Mouse (Mus musculus): ENCODE data around the gene Olfr1026. TPM values are rescaled to one million over a fixed set of nuclear protein-coding genes. Genes with fewer than 3 reads are reported as not detected.

Gene Olfr1026
- not detected in 2 replicates for polyA plus RNA-seq (2015; fragmentation: Nextera tagmentation; extraction: Ambion mirVana)

DNA sequence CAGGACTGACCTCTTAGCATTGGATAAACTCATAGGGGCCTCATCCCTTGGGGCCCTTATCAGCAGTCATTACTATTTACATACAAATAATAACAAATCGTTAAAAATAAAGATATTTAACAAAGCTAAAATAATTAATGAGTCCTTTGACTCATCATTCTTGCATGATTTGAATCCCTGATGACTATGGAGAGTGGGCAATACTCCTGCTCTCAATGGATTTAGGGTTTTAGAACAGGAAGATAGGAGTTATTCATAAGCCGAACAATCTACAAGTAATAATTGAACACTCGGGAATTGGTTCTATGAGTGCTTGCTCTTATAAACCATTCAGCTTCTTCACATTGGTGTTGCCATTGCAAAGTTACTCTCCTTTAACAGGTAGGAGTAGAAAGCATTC lies at the start of gene Olfr1026:
Gene Olfr1026, plus strand, starts transcription at position 301 of the 400 bp plus-strand sequence.
- H3K9ac ChIP-seq = no peak within 1 kb of the TSS
- no peak within 1 kb of the TSS for H3K4me3 ChIP-seq (replicated peaks)
- no peaks in the 10 kb centered on the region for H3K36me3 ChIP-seq
- no peak within 1 kb of the TSS for H3K4me2 ChIP-seq
- no peaks in the 10 kb centered on the region for H3K4me1 ChIP-seq
- WGBS = 82% methylated on average over 3 of the region's 3 CpGs
- no peaks in the 10 kb centered on the region for H3K27me3 ChIP-seq (replicated peaks)
- no peaks in the 10 kb centered on the region for H3K9me3 ChIP-seq
- H3K27ac ChIP-seq = no peak within 1 kb of the TSS
- no peak for ATAC-seq (ENCODE audit: insufficient read depth, low FRiP score, low read depth)

DNA sequence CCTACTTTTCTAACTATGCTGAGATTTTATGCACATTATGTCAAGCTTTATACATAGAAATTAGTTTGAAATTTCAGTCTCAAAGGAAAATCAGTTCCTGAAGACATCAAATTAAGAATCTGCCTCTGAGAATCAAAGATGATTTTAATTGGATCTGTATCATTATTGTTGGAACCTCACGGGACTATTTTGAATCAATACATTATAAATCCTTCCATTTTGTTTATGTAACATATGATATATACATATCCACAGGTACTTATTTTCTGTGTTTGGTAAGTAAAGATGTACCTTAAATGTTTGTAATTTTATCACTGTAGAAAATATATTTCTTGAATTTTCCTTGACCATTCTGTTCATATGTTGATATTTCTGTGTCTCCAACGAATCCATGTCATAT lies 36.0 kb upstream of the Olfr1026 start, which contains the start of gene Olfr1023:
Gene Olfr1023, plus strand, starts transcription at position 301 of the 400 bp plus-strand sequence.
- no peaks in the 10 kb centered on the region for H3K36me3 ChIP-seq
- no peaks in the 10 kb centered on the region for H3K27me3 ChIP-seq (replicated peaks)
- H3K9ac ChIP-seq = no peak within 1 kb of the TSS
- H3K4me3 ChIP-seq (replicated peaks) = no peak within 1 kb of the TSS
- no peaks in the 10 kb centered on the region for H3K9me3 ChIP-seq
- 69% methylated on average over 2 of the region's 2 CpGs for WGBS
- ATAC-seq (ENCODE audit: insufficient read depth, low FRiP score, low read depth) = no peak
- H3K4me2 ChIP-seq = no peak within 1 kb of the TSS
- H3K4me1 ChIP-seq = no peaks in the 10 kb centered on the region
- H3K27ac ChIP-seq = no peak within 1 kb of the TSS

DNA sequence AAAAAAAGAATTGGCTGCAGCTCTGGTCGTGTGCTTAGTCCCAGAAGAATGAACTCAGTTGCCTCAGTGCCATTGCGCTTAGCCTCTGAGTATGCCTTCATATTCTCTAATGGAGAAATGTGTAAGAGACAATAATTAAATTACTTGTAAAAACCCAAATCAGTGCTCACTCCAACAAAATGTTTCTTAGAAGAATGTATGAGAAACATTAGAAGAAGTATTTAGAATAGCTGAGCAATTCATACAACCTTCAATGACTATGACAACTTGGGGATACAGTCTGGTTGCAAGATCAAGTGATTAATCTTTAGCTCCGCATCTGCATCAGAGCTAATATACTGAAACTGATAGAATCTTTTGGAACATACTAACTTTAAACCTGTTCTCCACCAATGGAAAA lies 16.4 kb upstream of the Olfr1026 start, which contains the start of gene Olfr1024:
Gene Olfr1024, minus strand, starts transcription at position 101 of the 400 bp plus-strand sequence.
- Histone ChIP-seq H3K9ac (no peak within 1 kb of the TSS), H3K36me3 (no peaks in the 10 kb centered on the region), H3K4me1 (no peaks in the 10 kb centered on the region), H3K27me3 (replicated peaks) (no peaks in the 10 kb centered on the region), H3K4me2 (no peak within 1 kb of the TSS), H3K27ac (no peak within 1 kb of the TSS), H3K4me3 (replicated peaks) (no peak within 1 kb of the TSS), H3K9me3 (no peaks in the 10 kb centered on the region)
- no peak for ATAC-seq (ENCODE audit: insufficient read depth, low FRiP score, low read depth)
- WGBS = 88% methylated on average over 3 of the region's 3 CpGs

DNA sequence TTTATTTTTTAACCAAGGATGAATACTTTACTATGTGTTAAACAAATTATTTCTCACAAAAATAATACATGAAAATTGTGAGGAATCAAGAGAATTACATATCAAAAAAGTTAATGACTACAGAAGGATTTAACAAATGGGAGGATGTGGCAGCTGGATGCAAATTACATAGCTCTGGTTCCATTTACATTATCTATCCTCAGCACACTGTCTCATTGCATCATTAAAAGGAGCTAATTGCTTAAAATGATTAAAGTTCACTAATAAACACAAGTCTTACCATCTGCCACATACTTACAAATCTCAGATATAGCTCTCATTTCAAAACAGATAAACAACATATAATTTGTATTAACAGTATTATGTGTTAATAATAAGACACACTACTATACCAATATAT lies 8.2 kb upstream of the Olfr1026 start:
- Histone ChIP-seq H3K4me2 (no peak overlapping the region), H3K9ac (no peak overlapping the region), H3K27me3 (replicated peaks) (no peaks in the 10 kb centered on the region), H3K36me3 (no peaks in the 10 kb centered on the region), H3K4me3 (replicated peaks) (no peak overlapping the region), H3K4me1 (no peaks in the 10 kb centered on the region), H3K27ac (no peak overlapping the region), H3K9me3 (no peaks in the 10 kb centered on the region)
- no peak for ATAC-seq (ENCODE audit: insufficient read depth, low FRiP score, low read depth)

DNA sequence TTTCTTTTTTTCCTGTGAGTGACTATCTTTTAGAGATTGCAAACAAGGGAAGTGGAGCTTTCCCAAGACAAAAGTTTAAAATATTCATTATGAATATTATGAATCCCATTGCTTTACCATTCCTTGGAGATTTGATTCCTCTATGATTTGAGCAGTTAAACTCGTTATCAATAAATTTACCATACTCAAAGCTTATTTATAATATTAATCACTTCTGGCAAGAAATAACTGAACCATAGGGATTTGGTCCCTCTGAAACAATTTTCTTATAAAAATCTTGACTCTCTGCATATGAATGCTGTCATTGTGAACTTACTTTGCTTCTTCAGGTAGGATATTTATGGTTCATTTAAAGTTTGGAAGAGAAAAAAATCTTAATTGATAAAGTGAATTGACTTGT lies 6.5 kb upstream of the Olfr1026 start, which contains the start of gene Olfr1025-ps1:
Gene Olfr1025-ps1, plus strand, starts transcription at position 301 of the 400 bp plus-strand sequence.
- Histone ChIP-seq H3K4me3 (replicated peaks) (no peak within 1 kb of the TSS), H3K4me1 (no peaks in the 10 kb centered on the region), H3K27me3 (replicated peaks) (no peaks in the 10 kb centered on the region), H3K36me3 (no peaks in the 10 kb centered on the region), H3K9ac (no peak within 1 kb of the TSS), H3K9me3 (no peaks in the 10 kb centered on the region), H3K27ac (no peak within 1 kb of the TSS), H3K4me2 (no peak within 1 kb of the TSS)
- ATAC-seq (ENCODE audit: insufficient read depth, low FRiP score, low read depth) = no peak
- WGBS = 58% methylated on average over 1 of the region's 1 CpGs

DNA sequence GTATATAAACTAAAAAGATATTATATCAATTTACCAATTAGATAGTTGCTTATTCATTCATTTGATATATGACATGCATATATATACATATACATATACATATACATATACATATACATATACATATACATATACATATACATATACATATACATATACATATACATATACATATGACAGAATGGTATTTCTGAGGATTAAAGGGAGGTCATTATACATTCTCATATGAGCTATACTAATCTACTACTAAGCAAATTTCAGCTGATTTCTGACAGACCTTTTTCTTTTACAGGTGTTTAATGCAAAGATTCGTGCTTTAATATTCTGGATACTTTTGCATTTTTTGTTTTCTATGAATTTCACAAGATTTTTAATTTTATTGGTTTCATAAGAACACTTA lies 28.8 kb downstream of the Olfr1026 start, which contains the start of gene Olfr1028:
Gene Olfr1028, plus strand, starts transcription at position 301 of the 400 bp plus-strand sequence.
- Histone ChIP-seq H3K9me3 (no peaks in the 10 kb centered on the region), H3K4me3 (replicated peaks) (no peak within 1 kb of the TSS), H3K36me3 (no peaks in the 10 kb centered on the region), H3K27ac (no peak within 1 kb of the TSS), H3K4me1 (no peaks in the 10 kb centered on the region), H3K27me3 (replicated peaks) (no peaks in the 10 kb centered on the region), H3K4me2 (no peak within 1 kb of the TSS), H3K9ac (no peak within 1 kb of the TSS)
- WGBS = 79% methylated on average over 1 of the region's 1 CpGs
- no peak for ATAC-seq (ENCODE audit: insufficient read depth, low FRiP score, low read depth)

DNA sequence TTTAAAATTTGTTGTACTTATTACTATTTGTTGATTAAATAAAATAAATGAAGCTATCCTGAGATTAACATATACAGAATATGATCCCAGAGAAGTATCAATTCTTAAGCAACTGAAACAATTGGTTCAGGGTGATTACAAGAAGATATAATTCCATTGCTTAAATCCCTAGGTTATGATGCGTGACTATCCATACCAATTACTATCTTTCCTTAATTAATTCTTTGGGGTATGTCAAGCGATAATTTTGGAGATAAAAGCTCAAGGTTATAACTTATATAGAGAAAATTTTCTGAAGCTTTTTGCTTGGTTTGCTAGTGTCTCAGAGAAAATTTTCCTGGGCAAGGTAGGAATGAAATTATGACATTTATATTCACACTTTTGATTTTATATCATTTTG lies 52.2 kb downstream of the Olfr1026 start, which contains the start of gene Olfr1029:
Gene Olfr1029, plus strand, starts transcription at position 301 of the 400 bp plus-strand sequence.
- H3K9ac ChIP-seq = no peak within 1 kb of the TSS
- 85% methylated on average over 2 of the region's 2 CpGs for WGBS

More for the DNA sequence above, 52.2 kb downstream of the Olfr1026 start, which contains the start of gene Olfr1029:
- Histone ChIP-seq H3K4me1 (no peaks in the 10 kb centered on the region), H3K4me3 (replicated peaks) (no peak within 1 kb of the TSS), H3K27me3 (replicated peaks) (no peaks in the 10 kb centered on the region), H3K27ac (no peak within 1 kb of the TSS), H3K4me2 (no peak within 1 kb of the TSS), H3K9me3 (no peaks in the 10 kb centered on the region), H3K36me3 (no peaks in the 10 kb centered on the region)
- ATAC-seq (ENCODE audit: insufficient read depth, low FRiP score, low read depth) = no peak

Other genes starting within 250 kb of the Olfr1026 start
- not detected in 2 replicates for gene Olfr1006, start 242.8 kb upstream of the Olfr1026 start, polyA plus RNA-seq (2015; fragmentation: Nextera tagmentation; extraction: Ambion mirVana)
- not detected in 2 replicates for gene Olfr1008, start 232.1 kb upstream of the Olfr1026 start, polyA plus RNA-seq (2015; fragmentation: Nextera tagmentation; extraction: Ambion mirVana)
- not detected in 2 replicates for gene Olfr1009, start 206.1 kb upstream of the Olfr1026 start, polyA plus RNA-seq (2015; fragmentation: Nextera tagmentation; extraction: Ambion mirVana)
- gene Olfr1012, start 158.8 kb upstream of the Olfr1026 start, polyA plus RNA-seq (2015; fragmentation: Nextera tagmentation; extraction: Ambion mirVana) = not detected in 2 replicates
- not detected in 2 replicates for gene Olfr1013, start 154.5 kb upstream of the Olfr1026 start, polyA plus RNA-seq (2015; fragmentation: Nextera tagmentation; extraction: Ambion mirVana)
- gene Olfr1014, start 148.8 kb upstream of the Olfr1026 start, polyA plus RNA-seq (2015; fragmentation: Nextera tagmentation; extraction: Ambion mirVana) = not detected in 2 replicates
- not detected in 2 replicates for gene Olfr1015, start 139.5 kb upstream of the Olfr1026 start, polyA plus RNA-seq (2015; fragmentation: Nextera tagmentation; extraction: Ambion mirVana)
- not detected in 2 replicates for gene Olfr1016, start 119.0 kb upstream of the Olfr1026 start, polyA plus RNA-seq (2015; fragmentation: Nextera tagmentation; extraction: Ambion mirVana)
- not detected in 2 replicates for gene Olfr1018, start 103.1 kb upstream of the Olfr1026 start, polyA plus RNA-seq (2015; fragmentation: Nextera tagmentation; extraction: Ambion mirVana)
- not detected in 2 replicates for gene Olfr1019, start 76.1 kb upstream of the Olfr1026 start, polyA plus RNA-seq (2015; fragmentation: Nextera tagmentation; extraction: Ambion mirVana)
- gene Olfr1020, start 74.5 kb upstream of the Olfr1026 start, polyA plus RNA-seq (2015; fragmentation: Nextera tagmentation; extraction: Ambion mirVana) = not detected in 2 replicates
- not detected in 2 replicates for gene Olfr1022, start 53.0 kb upstream of the Olfr1026 start, polyA plus RNA-seq (2015; fragmentation: Nextera tagmentation; extraction: Ambion mirVana)
- not detected in 2 replicates for gene Olfr1023, start 35.9 kb upstream of the Olfr1026 start, polyA plus RNA-seq (2015; fragmentation: Nextera tagmentation; extraction: Ambion mirVana)
- gene Olfr1024, start 16.5 kb upstream of the Olfr1026 start, polyA plus RNA-seq (2015; fragmentation: Nextera tagmentation; extraction: Ambion mirVana) = not detected in 2 replicates
- gene Olfr1025-ps1, start 6.4 kb upstream of the Olfr1026 start, polyA plus RNA-seq (2015; fragmentation: Nextera tagmentation; extraction: Ambion mirVana) = not detected in 2 replicates
- not detected in 2 replicates for gene Olfr1028, start 28.9 kb downstream of the Olfr1026 start, polyA plus RNA-seq (2015; fragmentation: Nextera tagmentation; extraction: Ambion mirVana)
- gene Olfr1029, start 52.3 kb downstream of the Olfr1026 start, polyA plus RNA-seq (2015; fragmentation: Nextera tagmentation; extraction: Ambion mirVana) = not detected in 2 replicates
- not detected in 2 replicates for gene Olfr1030, start 57.7 kb downstream of the Olfr1026 start, polyA plus RNA-seq (2015; fragmentation: Nextera tagmentation; extraction: Ambion mirVana)
- not detected in 2 replicates for gene Olfr1031, start 68.7 kb downstream of the Olfr1026 start, polyA plus RNA-seq (2015; fragmentation: Nextera tagmentation; extraction: Ambion mirVana)
- not detected in 2 replicates for gene Olfr1032, start 84.0 kb downstream of the Olfr1026 start, polyA plus RNA-seq (2015; fragmentation: Nextera tagmentation; extraction: Ambion mirVana)
- 3.6 and 5.2 TPM in 2 replicates for gene Olfr1033, start 99.1 kb downstream of the Olfr1026 start, polyA plus RNA-seq (2015; fragmentation: Nextera tagmentation; extraction: Ambion mirVana)
- 0.05 and 0.10 TPM in 2 replicates for gene Olfr1034, start 124.3 kb downstream of the Olfr1026 start, polyA plus RNA-seq (2015; fragmentation: Nextera tagmentation; extraction: Ambion mirVana)
- not detected in 2 replicates for gene Olfr1036, start 152.4 kb downstream of the Olfr1026 start, polyA plus RNA-seq (2015; fragmentation: Nextera tagmentation; extraction: Ambion mirVana)
- gene Olfr1037, start 165.8 kb downstream of the Olfr1026 start, polyA plus RNA-seq (2015; fragmentation: Nextera tagmentation; extraction: Ambion mirVana) = not detected in 2 replicates
- gene Olfr1039, start 214.4 kb downstream of the Olfr1026 start, polyA plus RNA-seq (2015; fragmentation: Nextera tagmentation; extraction: Ambion mirVana) = not detected in 2 replicates
- gene Olfr1040, start 225.2 kb downstream of the Olfr1026 start, polyA plus RNA-seq (2015; fragmentation: Nextera tagmentation; extraction: Ambion mirVana) = not detected in 2 replicates
- not detected in 2 replicates for gene Olfr1042, start 240.3 kb downstream of the Olfr1026 start, polyA plus RNA-seq (2015; fragmentation: Nextera tagmentation; extraction: Ambion mirVana)
- gene Olfr1043, start 246.0 kb downstream of the Olfr1026 start, polyA plus RNA-seq (2015; fragmentation: Nextera tagmentation; extraction: Ambion mirVana) = not detected in 2 replicates